Mouse (Mus musculus): ENCODE data around the gene Wdr63. TPM values are rescaled to one million over a fixed set of nuclear protein-coding genes. Genes with fewer than 3 reads are reported as not detected.

The Wdr63 gene
- total RNA-seq (2015; ENCODE audit: low replicate concordance), result not detected in 2 replicates
- total RNA-seq (2017; ENCODE audit: low replicate concordance), result not detected in 2 replicates

GRCm38 (mm10) chr3:146107921-146108571, at the start of gene Wdr63:
Gene Wdr63, minus strand, starts transcription at chr3:146108130.
- no peak for ATAC-seq (replicated peaks; ENCODE audit: low FRiP score, poor library complexity, severe bottlenecking)

DNA sequence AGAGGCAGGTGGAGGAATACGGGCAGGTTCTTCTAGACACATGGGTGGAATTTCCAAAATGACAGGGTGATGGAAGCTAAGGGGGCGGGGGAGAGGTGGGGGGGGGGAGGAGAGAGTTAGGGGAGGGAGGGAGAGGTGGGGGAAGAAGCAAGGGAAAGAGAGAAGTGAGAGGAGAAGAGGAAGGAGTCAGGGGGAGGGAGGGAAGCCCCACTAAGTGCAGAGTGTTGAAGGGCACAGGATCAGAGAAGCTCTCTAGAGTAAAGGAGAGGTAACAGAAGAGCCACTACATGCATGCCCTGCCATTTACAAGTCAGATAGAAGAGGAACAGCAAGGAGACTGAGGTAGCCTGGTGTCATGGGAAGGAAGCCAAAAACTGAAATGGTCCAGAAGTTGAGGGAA, 48.9 kb upstream of the Wdr63 start:
- no peak for ATAC-seq (replicated peaks; ENCODE audit: low FRiP score, poor library complexity, severe bottlenecking)

- ATAC-seq (replicated peaks; ENCODE audit: low FRiP score, poor library complexity, severe bottlenecking), result no peak
Measured at GRCm38 (mm10) chr3:146155628-146156576, 48.0 kb upstream of the Wdr63 start.

GRCm38 (mm10) chr3:146153862-146154611, 46.1 kb upstream of the Wdr63 start:
- ATAC-seq (replicated peaks; ENCODE audit: low FRiP score, poor library complexity, severe bottlenecking), result no peak

GRCm38 (mm10) chr3:146152913-146153312, 45.0 kb upstream of the Wdr63 start:
- ATAC-seq (replicated peaks; ENCODE audit: low FRiP score, poor library complexity, severe bottlenecking), result no peak

GRCm38 (mm10) chr3:146152348-146152747, 44.4 kb upstream of the Wdr63 start:
- ATAC-seq (replicated peaks; ENCODE audit: low FRiP score, poor library complexity, severe bottlenecking), result no peak

DNA sequence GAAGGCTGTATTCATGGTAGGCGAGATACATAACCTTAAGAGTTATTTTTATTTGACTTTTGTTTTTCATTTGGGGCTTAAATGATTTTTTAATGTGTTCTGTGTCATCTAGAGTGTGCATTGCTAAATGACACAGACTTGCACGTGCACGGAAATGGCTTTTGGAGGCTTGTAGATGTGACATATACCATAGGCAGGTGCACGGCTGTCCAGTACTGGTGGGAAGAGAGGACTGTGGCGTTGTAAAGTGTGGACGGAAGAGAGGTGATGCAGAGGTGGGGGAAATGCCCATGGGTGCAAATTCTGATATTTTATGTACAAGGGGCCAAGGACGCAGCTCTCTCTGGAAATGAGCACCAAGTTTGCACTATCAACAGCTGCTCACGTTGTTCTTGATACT, 43.8 kb upstream of the Wdr63 start:
- no peak for ATAC-seq (replicated peaks; ENCODE audit: low FRiP score, poor library complexity, severe bottlenecking)

- ATAC-seq (replicated peaks; ENCODE audit: low FRiP score, poor library complexity, severe bottlenecking), result no peak
Measured at GRCm38 (mm10) chr3:146151328-146151727, 43.4 kb upstream of the Wdr63 start.

GRCm38 (mm10) chr3:146150560-146150959, 42.6 kb upstream of the Wdr63 start:
- ATAC-seq (replicated peaks; ENCODE audit: low FRiP score, poor library complexity, severe bottlenecking), result no peak

- no peak for ATAC-seq (replicated peaks; ENCODE audit: low FRiP score, poor library complexity, severe bottlenecking)
Measured at GRCm38 (mm10) chr3:146150058-146150400, 42.1 kb upstream of the Wdr63 start.

DNA sequence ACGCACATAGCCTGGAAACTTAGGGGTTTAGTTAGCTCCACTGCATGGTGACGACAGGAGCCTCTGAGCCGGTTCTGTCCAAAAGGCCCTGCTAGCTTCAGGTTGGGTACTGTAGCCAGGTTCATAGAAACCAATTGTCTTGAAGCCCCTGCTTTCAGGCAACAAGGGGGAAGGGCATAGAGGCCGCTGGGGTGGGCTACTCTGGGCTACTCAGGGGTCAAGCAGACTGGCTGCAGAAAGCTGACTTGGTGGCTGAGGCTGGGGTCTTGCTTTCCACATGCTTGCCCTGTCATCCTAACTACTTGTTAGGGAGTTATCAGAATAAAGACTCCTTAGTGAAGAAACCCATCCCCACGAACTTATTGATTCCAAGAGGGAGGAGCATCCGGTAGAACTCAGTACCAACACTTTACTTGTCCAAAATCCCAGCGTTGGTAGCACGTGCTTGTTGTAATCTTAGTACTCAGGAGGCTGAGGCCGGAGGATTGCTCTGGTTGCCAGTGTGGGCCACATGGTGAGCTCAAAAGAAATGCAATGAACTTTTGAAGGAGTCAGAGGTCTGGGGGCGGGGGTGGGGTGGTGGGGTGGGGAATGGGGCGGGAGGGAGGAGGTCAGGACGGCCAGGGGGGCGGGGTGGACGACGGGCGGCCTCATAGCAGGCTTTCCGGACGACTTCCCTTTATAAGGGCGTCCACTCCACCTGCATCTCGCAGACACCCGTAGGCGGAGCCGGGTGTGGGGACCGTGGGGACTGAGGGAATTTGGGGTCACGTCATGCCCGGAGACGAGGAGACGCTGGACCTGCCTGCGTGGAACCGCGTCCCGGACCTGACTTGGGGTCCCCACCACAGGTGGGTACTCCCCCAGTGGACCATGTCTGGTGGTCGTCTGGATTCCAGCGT, 41.5 kb upstream of the Wdr63 start, which contains the start of gene Mcoln2:
Gene Mcoln2 (plus strand): TSS at position 678 of the 902 bp plus-strand sequence.
- no peak for ATAC-seq (replicated peaks; ENCODE audit: low FRiP score, poor library complexity, severe bottlenecking)

GRCm38 (mm10) chr3:146146131-146146530, 38.2 kb upstream of the Wdr63 start:
- ATAC-seq (replicated peaks; ENCODE audit: low FRiP score, poor library complexity, severe bottlenecking), result no peak

DNA sequence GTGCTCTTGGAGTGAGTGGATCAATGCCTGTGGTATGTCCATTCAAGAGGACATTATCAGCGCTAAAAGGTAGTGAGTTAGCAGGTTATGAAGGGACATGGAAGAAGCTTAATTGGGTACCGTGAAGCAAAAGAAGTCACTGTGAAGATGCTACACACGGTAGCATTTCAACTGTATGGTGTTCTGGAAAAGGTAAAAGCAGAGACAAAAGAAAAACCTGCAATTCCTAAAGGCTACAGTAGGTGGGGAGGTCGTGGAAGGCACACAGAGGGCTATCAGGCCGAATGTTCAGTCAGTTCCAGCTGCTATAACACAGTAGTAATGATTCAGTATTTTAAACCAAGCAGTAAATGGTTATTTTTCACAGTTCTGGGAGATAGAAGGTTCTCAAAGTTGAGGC, 37.6 kb upstream of the Wdr63 start:
- no peak for ATAC-seq (replicated peaks; ENCODE audit: low FRiP score, poor library complexity, severe bottlenecking)

DNA sequence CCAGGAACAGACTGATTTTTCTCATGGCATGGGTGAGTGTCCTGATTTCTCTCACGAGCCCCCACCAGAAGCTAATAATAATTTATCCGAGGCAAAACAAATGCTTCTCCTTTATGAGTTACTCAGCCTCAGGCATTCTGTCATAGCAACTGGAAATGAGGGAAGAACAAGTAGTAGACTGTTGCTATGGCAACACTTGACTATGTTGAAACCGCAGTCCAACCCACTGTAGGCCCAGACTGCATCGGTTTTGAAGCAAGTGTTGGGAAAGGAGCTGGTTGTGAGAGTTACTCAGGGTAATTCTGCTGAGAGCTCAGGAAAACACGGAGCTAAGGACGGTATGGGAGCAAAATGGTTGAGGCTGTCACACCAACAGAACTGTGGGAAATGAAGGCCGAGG, 34.6 kb upstream of the Wdr63 start:
- no peak for ATAC-seq (replicated peaks; ENCODE audit: low FRiP score, poor library complexity, severe bottlenecking)

DNA sequence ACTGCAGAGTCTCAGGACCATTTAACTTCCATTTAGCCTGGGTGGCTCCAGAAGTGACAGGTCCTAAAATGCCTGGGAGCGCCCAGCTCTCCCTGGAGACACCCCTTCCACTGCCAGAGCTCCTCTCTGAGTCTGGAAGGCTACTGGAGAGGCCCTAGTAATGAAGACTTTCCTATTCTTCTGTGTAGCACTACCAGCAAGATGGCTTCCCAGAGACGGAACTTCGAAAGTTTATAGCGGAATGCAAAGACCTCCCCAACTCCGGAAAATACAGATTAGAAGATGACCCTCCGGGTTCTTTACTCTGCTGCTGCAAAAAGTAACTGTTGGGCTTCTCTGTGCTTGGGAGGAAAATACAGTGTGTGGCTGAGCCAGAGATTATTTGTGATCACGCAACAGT, 32.3 kb upstream of the Wdr63 start:
- ATAC-seq (replicated peaks; ENCODE audit: low FRiP score, poor library complexity, severe bottlenecking), result no peak

DNA sequence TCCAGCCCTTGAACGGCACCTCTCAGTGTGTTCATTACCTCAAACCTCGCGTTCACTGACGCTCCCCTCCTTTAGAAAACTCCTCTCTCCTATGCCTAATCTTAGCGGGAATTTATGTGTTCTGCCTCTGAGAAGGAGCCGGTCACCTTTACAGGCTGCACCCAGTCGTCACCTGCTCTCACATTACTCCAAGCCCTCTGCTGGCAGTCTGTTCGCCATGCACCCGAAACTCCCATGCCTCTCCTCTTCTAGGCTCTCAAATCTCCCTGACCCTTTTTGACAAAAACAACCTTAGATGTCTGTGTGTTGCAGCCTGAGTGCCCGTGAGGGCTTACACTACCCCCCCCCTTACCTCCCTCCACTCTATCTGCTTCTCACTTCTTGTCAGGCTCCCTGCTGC, 28.5 kb upstream of the Wdr63 start:
- no peak for ATAC-seq (replicated peaks; ENCODE audit: low FRiP score, poor library complexity, severe bottlenecking)

DNA sequence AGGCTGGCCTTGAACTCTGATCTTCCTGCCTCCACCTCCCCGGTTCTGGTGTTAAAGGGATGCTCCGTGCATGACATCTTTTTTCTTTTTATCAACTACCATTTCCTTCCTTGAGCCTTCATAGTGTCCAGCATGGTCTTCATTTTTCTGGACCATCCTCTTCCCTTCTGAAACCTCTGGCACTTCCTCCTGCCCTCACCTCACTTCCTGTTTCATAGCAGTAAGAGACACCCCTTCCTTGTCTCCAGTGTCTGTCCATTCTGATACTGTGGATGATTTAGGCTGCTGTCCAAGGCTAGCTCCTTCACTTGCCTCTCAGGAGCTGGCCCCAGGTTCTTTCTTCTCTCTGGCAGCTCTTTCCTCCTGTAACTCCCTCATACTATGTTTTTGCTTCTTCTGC, 27.5 kb upstream of the Wdr63 start:
- no peak for ATAC-seq (replicated peaks; ENCODE audit: low FRiP score, poor library complexity, severe bottlenecking)

- ATAC-seq (replicated peaks; ENCODE audit: low FRiP score, poor library complexity, severe bottlenecking), result no peak
Measured at GRCm38 (mm10) chr3:146134834-146135233, 26.9 kb upstream of the Wdr63 start.

- ATAC-seq (replicated peaks; ENCODE audit: low FRiP score, poor library complexity, severe bottlenecking), result no peak
Measured at GRCm38 (mm10) chr3:146127205-146127604, 19.3 kb upstream of the Wdr63 start.

Measured in erythroblast, adult 5-6 weeks (primary cell).